Mouse (Mus musculus): ENCODE data around the gene Hist2h3b.
"Not testable (repeated sequence)": the region's sequence is repeated elsewhere in the genome, so short reads cannot be mapped to it uniquely, and the experiment has no call there.

Gene Hist2h3b

DNA sequence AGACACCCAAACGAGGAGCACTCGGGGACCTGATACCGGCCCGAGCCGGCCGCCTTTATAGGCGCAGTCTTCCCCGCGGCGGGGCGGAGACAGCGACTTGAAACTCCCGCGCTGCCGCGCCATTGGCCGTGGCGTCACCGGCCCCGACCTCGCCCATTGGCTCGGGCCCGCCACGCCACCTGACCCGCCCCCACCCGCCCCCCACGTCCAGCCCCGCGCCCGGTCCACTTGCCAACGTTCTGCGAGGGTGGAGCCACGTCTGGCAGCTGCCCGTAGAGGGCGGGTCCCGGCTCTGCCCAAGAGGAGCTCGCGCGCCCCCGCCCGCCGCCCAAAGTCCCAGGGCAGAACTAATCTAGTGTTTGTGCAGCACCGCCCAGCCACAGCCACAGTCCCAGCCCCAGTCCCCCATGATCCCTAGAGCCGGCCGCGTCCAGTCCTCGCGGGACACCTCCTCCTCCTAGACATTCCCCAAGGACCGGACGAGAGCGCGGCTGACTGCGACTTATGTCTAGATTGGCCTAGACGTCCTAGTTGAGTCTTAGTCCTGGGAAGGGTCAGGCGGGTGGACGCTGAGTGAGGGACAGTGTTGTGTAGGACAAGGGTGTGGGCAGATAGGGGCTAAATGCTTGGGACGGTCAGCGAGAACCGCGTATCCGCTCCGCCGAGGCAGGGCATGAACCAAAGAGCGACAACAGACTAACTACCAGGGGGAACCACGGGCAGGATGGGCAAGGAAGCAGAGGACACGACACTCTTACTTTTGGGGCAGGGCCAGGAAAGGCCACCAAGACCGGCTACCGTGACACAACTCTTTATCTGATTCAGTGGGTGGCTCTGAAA, 29.3 kb upstream of the Hist2h3b start, which contains the start of gene Hist2h3c2:
TSS of gene Hist2h3c2 (minus strand) at position 174 of the 840 bp plus-strand sequence.
- not testable (repeated sequence) for DNase-seq (ENCODE audit: low read depth)

- not testable (repeated sequence) for DNase-seq (ENCODE audit: low read depth)
Measured at GRCm38 (mm10) chr3:96239949-96240798, 28.3 kb upstream of the Hist2h3b start, which contains the start of gene Hist2h2aa2. Gene Hist2h2aa2, minus strand, starts transcription at chr3:96240276.

DNA sequence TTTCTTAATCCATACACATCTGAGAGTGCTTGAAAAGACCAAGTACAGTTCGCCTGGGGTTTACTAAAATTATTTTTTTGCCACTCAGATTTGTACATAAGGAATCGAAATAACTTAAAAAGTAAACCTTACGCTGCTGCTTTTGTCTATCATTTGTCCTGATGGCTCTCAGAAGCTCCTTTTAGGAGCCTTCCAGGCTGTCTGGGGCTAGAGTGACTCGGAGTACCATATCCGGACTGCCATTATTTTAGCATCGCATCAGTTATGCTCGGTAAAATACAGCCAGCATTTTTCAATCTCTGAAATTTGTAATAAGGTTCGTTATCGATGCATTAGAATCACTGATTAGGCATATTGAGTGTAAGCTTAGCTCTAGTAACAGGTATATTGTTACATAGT, 27.7 kb upstream of the Hist2h3b start:
- DNase-seq (ENCODE audit: low read depth) = no peak

- DNase-seq (ENCODE audit: low read depth) = no peak
Measured at GRCm38 (mm10) chr3:96243921-96244572, 24.4 kb upstream of the Hist2h3b start.

DNA sequence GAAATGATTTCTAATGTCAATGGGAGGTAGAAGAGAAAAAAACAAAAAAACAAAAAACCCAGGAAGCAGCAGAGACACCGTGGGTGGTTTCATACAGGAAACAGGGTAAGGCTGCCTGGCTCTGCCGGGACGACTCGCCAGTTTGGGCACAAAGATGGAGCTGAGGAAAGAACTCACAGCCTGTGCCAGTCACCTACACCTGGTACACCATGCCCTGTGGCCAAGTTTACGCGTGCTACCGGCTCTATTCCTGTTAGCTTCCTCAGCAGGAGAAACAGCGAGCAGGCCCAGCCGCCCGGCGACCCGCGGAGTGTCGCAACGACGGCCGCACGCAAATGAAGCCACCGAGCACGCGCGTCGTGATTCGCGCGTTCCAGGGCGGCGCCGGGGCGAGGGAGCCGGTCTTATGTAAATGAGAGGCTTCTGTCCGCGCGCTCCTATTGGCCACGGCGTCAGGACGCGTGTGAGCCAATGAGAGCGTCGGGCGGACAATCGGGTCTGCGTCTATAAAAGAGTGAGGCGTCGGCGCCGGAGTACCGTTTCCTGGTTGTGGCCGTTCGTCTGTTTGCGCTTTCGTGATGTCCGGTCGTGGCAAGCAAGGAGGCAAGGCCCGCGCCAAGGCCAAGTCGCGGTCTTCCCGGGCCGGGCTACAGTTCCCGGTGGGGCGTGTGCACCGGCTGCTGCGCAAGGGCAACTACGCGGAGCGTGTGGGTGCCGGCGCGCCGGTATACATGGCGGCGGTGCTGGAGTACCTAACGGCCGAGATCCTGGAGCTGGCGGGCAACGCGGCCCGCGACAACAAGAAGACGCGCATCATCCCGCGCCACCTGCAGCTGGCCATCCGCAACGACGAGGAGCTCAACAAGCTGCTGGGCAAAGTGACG, 23.2 kb upstream of the Hist2h3b start, which contains the start of gene Hist2h2aa1:
TSS of gene Hist2h2aa1 (plus strand) at position 495 of the 884 bp plus-strand sequence.
- DNase-seq (ENCODE audit: low read depth) = not testable (repeated sequence)

GRCm38 (mm10) chr3:96246018-96246417, 22.4 kb upstream of the Hist2h3b start:
- DNase-seq (ENCODE audit: low read depth) = not testable (repeated sequence)

DNA sequence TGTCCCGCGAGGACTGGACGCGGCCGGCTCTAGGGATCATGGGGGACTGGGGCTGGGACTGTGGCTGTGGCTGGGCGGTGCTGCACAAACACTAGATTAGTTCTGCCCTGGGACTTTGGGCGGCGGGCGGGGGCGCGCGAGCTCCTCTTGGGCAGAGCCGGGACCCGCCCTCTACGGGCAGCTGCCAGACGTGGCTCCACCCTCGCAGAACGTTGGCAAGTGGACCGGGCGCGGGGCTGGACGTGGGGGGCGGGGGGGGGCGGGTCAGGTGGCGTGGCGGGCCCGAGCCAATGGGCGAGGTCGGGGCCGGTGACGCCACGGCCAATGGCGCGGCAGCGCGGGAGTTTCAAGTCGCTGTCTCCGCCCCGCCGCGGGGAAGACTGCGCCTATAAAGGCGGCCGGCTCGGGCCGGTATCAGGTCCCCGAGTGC, 22.0 kb upstream of the Hist2h3b start, which contains the start of gene Hist2h3c1:
TSS of gene Hist2h3c1 (plus strand) at position 259 of the 430 bp plus-strand sequence.
- DNase-seq (ENCODE audit: low read depth) = not testable (repeated sequence)

DNA sequence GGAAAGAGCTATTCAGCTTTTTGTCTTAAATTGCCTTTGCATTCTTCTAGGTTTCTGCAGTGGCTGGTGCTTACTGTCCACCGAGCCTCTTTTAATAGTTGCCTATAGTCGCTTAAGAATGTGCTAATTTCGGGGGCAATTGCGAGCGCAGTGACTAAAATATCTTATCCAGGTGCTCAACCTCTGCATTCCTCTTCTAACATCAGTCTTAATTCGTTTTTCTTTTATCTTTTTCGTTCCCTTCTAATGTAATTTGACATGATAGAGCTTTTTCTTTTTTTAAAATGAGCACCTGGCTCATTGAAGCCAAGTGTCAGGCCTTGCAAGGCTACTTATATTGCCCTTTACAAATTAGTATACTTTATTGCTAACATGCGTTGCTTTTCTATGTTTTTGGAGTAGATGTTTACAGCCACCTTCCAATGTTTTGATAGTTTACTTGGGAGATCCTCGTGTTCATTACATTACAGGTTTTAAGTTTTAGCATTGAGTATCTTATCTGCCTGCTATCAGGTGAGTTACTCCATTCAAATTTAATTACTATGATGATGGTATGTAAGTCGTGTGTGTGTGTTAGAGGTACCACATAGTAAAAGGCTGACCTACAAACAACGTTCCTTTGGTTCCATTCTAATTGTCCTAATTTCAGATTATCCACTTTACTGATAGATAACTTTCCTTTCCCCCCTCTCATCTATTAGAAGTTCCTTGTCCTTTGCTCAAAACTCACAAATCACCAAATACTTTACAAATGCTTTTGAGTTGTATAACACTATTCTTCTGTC, 20.9 kb upstream of the Hist2h3b start:
- DNase-seq (ENCODE audit: low read depth) = no peak

GRCm38 (mm10) chr3:96248141-96249033, 20.1 kb upstream of the Hist2h3b start:
- no peak for DNase-seq (ENCODE audit: low read depth)

GRCm38 (mm10) chr3:96249034-96249345, 19.5 kb upstream of the Hist2h3b start:
- no peak for DNase-seq (ENCODE audit: low read depth)

DNA sequence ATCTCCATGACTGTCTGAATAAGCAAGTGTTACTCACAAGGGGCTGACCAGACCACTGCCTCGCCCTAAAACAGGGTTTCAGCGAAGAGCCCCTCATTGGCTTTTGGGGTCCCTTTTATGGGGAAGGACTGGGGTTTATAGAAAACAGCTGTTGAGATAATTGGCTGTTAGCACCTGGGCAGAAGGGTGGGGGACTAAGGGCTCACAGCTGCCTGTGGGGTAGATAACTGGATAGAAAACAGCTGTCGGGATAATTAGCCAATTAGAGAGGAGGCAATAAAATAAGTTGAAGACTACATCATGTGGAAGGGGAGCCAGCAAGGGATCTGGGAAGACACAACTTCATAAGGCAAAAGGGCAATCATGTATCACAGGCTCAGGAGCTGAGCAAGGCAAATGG, 17.6 kb upstream of the Hist2h3b start:
- no peak for DNase-seq (ENCODE audit: low read depth)

- DNase-seq (ENCODE audit: low read depth) = no peak
Measured at GRCm38 (mm10) chr3:96251787-96252186, 16.7 kb upstream of the Hist2h3b start.

DNA sequence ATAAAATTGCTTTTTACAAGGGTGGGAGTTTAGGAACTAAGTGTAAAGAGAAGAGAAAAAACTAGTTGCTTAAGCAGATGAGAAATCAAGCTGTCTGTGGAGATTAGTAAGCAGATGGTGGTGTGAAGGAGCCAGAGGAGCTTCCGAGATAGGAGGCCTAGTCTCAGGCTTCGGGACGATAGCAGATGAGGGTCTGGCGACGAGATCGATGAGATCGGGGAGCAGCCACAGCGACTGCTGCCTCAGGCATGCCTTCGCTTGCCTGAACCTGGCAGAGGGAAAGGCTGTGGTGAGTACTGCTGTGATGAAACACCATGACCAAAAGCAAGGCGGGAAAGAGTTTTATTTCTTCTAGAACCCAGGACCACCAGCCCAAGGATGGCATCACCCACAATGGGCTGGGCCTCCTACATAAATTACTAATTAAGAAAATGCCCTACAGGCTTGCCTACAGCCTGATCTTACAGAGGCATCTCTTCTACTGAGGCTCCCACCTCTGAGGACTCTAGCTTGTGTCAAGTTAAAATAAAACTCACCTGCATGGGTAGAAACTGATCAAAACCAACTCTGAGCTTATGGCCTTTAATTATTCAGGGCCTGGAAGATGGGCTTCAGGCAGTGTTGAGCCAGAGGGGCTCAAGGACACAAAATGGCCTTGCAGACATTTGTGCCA, 13.6 kb upstream of the Hist2h3b start:
- DNase-seq (ENCODE audit: low read depth) = no peak

- DNase-seq (ENCODE audit: low read depth) = no peak
Measured at GRCm38 (mm10) chr3:96255926-96256593, 12.4 kb upstream of the Hist2h3b start.

- DNase-seq (ENCODE audit: low read depth) = no peak
Measured at GRCm38 (mm10) chr3:96257190-96257589, 11.3 kb upstream of the Hist2h3b start.

- DNase-seq (ENCODE audit: low read depth) = no peak
Measured at GRCm38 (mm10) chr3:96260220-96260619, 8.2 kb upstream of the Hist2h3b start.

- no peak for DNase-seq (ENCODE audit: low read depth)
Measured at GRCm38 (mm10) chr3:96261623-96262022, 6.8 kb upstream of the Hist2h3b start.

All from c-Kit-positive CD71-negative TER-119-negative erythroid progenitor cells, embryonic 14.5 days (primary cell).